Mouse (Mus musculus) limb, embryonic 12.5 days (tissue): ENCODE data around the gene Enox2. TPM values are rescaled to one million over a fixed set of nuclear protein-coding genes. Genes with fewer than 3 reads are reported as not detected.

Experiments used
- ATAC-seq: fragments of 200-750 bp; cut with Nextera tagmentation; 2 replicates; pipeline ENCODE4 v1.8.0; 2017; ENCODE audit warnings: low read depth, moderate TSS enrichment; ENCODE audit not compliant: insufficient number of reproducible peaks, insufficient read depth, low FRiP score, low TSS enrichment
- H3K27ac ChIP-seq: fragments of 300-500 bp; sonication (generic); 2 replicates; pipeline ENCODE4 v1.5.1; 2016; ENCODE audit warnings: mild to moderate bottlenecking, moderate library complexity
- H3K27me3 ChIP-seq: fragments of 300-500 bp; sonication (generic); 2 replicates; pipeline ENCODE4 v1.6.1; 2016; ENCODE audit warnings: mild to moderate bottlenecking, moderate library complexity
- H3K36me3 ChIP-seq: fragments of 300-500 bp; sonication (generic); 2 replicates; pipeline ENCODE4 v1.6.1; 2016; ENCODE audit warnings: mild to moderate bottlenecking, moderate library complexity
- H3K4me1 ChIP-seq: fragments of 300-500 bp; sonication (generic); replicated peaks from 2 replicates; pipeline ENCODE4 v1.6.1; 2016
- H3K4me2 ChIP-seq: fragments of 300-500 bp; sonication (generic); 2 replicates; pipeline ENCODE4 v1.6.1; 2016; ENCODE audit warnings: mild to moderate bottlenecking, moderate library complexity
- H3K4me3 ChIP-seq: fragments of 300-500 bp; sonication (generic); replicated peaks from 2 replicates; pipeline ENCODE4 v1.5.1; 2016; ENCODE audit warnings: mild to moderate bottlenecking
- H3K9ac ChIP-seq: fragments of 300-500 bp; sonication (generic); replicated peaks from 2 replicates; pipeline ENCODE4 v1.6.1; 2016; ENCODE audit warnings: mild to moderate bottlenecking, moderate library complexity
- H3K9me3 ChIP-seq: fragments of 300-500 bp; sonication (generic); 2 replicates; pipeline ENCODE4 v1.6.1; 2016; ENCODE audit warnings: mild to moderate bottlenecking, moderate library complexity
- WGBS: fragments of 180-500 bp; shearing (Covaris S2); methylation state at CpG from one replicate; pipeline ENCODE4 v1.1.7; 2016; 5-methylcytosine and 5-hydroxymethylcytosine counted together
- polyA plus RNA-seq: library from polyadenylated mRNA; unstranded; fragments of >200 nt; fragmentation: Nextera tagmentation; extraction: Ambion mirVana; gene quantifications from 2 replicates; pipeline ENCODE4 v1.2.1, GENCODE M21; 2016

Gene Enox2
- polyA plus RNA-seq, 1 experiment from 2014 or later, result 5.0 TPM

DNA sequence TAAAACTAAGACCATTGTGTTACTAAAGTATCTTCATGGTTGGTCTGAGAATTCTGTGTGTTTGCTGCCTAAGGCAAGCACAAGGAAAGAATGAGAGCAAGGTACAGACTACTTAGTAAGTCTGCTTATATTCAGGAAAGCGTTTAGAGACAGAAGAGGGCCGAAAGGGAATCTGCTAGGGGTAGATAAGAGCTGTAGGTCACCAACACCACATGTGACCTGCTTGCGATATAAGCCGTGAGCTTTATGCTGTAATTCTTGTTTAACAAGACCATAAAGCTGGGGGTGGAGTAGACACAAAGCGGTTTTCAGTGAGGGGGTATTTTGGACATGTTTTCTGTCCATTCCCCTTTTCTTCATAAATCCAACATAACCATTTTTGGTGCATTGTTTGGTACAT, 302.4 kb downstream of the Enox2 start:
- no peak overlapping the region for H3K4me2 ChIP-seq
- H3K9me3 ChIP-seq, result no peaks in the 10 kb centered on the region
- WGBS, result 74% methylated on average over 5 of the region's 5 CpGs
- H3K4me3 ChIP-seq, result no peak overlapping the region
- H3K4me1 ChIP-seq, result no peaks in the 10 kb centered on the region
- no peaks in the 10 kb centered on the region for H3K36me3 ChIP-seq
- no peak for ATAC-seq
- H3K27ac ChIP-seq, result no peak overlapping the region
- no peaks in the 10 kb centered on the region for H3K27me3 ChIP-seq
- no peak overlapping the region for H3K9ac ChIP-seq

DNA sequence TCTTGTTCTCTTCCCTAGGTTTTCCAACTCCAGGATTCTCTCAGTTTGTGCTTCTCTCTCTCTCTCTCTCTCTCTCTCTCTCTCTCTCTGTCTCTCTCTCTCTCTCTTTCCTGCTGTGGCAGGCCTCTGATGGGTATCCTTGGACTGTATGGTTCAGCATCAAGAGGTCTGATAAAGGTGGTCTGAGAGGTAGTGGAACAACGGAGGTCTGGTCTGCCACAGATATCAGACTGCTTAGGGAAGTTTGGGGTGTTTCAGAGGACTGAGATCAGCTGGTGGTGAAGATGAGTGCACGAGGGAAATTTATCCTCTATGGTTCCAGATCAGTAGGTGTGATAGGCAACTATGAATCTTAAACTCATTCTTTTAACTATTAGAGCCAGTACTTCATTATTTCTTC, 303.6 kb downstream of the Enox2 start:
- 79% methylated on average over 2 of the region's 2 CpGs for WGBS
- no peak overlapping the region for H3K27ac ChIP-seq
- ATAC-seq, result no peak
- H3K4me3 ChIP-seq, result no peak overlapping the region
- no peaks in the 10 kb centered on the region for H3K27me3 ChIP-seq
- no peaks in the 10 kb centered on the region for H3K36me3 ChIP-seq
- no peaks in the 10 kb centered on the region for H3K4me1 ChIP-seq
- H3K4me2 ChIP-seq, result no peak overlapping the region
- no peak overlapping the region for H3K9ac ChIP-seq
- no peaks in the 10 kb centered on the region for H3K9me3 ChIP-seq

Other genes with a start within 250 kb of the Enox2 start
- 1.2 and 1.4 TPM in 2 replicates for gene Arhgap36, start 175.7 kb upstream of the Enox2 start, polyA plus RNA-seq